Mouse (Mus musculus) MN1 (cell line): ENCODE results near the gene Susd1.

Experiments
- DNase-seq: peaks from one replicate; pipeline ENCODE4 v3.0.0-alpha.2; 2016; ENCODE audit warnings: low spot score

The Susd1 gene

DNA sequence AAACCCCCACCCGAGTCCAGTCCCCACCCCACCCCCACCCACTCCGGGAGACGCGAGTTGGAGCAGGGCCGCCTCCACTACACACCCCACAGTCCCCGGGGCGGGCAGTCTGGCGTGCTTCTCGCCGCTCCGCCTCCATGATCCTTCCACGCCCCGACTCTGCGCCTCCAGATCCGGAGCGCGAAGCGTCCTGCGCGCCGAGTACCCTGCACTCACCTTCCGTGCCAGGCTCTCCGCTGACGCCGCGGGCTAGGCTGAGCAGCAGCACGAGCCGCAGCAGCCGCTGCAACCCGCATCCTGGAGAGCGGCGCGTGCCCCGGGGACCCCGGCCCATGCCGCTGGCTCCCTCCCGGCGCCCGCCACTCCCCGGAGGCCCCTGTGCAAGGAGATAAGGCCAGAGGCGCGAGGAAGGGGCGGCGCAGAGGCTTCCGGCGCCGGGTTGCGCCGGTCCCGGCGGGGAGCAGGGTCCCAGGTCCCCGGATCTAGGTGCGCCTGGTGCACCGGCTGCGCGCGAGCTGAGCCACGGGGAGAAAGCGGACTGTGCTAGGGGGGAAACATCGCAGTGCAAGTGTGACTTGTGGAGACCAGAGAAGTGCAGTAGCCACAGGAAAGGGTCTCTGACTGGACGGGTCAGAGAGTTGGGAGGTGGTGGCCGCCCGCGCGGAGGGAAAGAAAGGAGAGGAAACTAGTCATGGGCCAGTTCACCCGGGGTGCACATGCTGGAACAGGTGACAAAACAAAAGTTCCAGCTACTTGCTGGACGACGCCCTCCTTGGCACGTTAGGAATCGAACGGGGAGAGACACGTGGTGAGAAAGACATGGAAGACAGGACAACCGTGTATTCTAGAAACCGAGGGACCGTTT lies at the start of gene Susd1:
Susd1 (minus strand) TSS at position 644 of the 865 bp plus-strand sequence.
- DNase-seq: peak; percentile 40

DNA sequence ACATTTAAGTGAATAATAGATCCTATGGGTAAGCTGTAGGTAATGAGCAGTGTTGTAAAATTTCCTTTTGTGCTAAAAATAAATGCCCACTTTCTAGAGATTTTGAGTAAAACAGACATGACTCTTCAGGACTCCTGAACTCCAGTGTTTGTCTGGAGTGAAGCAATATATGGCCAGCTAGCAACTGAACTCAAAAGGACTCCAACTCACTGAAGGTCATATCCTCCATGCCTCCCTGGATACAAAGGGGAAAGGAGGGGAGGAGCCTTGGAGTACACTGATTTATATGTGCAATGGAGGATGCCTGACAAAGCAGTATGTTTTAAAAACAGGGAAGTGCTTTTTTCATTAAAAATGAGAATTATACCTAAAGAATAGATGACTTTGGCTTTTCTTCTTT lies 32.9 kb upstream of the Susd1 start:
- no peak for DNase-seq

DNA sequence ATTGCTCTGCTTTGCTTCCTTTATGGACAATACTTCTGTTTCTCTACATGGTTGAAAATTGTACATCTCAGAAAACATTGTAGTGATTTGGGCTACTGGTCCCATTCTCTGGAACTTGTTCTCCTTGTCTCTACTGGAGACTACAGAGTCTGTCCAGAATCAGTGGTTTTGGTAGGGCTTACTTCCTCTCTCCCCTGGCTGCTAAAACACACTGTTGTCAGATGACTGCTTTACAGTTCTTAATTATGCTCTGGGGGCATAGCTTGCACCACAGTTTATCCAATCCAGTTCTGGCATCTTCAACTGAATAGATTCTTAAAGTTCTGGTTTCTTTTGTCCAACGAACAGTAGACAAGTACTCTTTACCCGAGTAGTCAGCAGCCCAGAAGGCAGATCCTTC lies 27.0 kb upstream of the Susd1 start:
- DNase-seq: no peak

DNA sequence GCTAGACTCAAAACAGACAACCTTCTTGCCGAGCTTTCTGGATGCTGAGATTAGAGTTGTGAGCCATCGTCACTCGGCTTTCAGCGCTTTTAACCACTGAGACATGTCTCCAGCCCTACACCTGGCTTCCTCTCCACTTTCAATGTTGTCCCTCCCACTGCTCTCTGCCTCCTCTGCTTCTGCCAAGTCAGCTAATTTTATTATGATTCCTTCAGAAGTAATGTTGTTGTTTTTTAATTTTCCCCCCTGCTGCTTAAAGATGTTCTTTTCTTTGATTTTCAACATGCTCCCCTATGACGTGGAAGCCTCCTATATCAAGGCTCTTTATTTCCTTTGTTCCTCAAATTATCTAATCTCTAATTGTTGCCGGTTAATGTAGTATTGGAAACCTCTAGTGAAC lies 26.2 kb upstream of the Susd1 start:
- DNase-seq: no peak

DNA sequence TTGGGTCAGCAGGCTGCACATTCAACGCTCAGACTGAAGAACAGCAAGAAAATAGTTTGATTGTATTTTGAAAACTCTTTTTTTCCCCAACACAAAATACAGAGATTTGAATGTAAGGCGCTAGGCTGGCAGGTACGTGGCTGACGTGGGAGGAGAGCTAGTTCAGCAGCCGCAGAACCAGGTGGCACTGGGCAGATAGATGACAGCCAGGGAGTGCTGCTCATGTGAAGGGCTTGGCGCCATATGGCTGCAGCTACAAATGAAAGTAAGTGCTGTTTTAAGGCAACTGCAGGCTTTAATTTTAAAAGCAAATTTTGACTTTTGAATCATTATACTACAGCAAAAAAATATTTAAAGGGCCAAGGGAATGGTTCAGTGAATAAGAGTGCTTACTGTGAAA lies 24.1 kb upstream of the Susd1 start:
- no peak for DNase-seq

DNA sequence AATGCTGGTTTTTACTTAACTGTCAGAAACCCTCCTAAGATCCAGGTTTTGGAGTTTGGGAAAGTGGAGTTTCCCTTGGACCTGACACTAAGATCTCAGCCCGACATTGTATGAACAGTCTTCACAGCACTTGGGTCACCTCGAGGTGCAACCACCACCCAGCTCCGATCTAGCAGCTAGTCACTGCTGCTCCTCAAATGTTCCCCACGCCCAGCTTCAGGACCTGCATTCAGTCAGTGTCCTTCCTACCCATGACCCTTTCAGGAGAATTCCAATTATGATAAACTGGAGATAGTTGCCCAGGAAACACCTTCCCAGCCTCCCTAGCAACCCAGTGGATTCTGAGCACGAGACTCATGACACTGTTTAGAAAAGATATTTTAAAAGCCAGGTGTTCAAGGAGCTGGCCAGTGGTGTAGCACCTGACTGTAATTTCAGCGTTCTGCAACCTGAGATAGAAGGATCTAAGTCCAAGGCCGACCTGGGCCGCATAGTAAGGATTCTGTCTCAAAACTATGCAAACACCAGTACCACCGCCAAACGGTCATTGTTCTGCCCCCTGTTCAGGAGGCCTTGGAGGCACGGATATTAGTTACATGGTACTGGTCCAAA lies 22.8 kb upstream of the Susd1 start:
- DNase-seq: no peak

DNA sequence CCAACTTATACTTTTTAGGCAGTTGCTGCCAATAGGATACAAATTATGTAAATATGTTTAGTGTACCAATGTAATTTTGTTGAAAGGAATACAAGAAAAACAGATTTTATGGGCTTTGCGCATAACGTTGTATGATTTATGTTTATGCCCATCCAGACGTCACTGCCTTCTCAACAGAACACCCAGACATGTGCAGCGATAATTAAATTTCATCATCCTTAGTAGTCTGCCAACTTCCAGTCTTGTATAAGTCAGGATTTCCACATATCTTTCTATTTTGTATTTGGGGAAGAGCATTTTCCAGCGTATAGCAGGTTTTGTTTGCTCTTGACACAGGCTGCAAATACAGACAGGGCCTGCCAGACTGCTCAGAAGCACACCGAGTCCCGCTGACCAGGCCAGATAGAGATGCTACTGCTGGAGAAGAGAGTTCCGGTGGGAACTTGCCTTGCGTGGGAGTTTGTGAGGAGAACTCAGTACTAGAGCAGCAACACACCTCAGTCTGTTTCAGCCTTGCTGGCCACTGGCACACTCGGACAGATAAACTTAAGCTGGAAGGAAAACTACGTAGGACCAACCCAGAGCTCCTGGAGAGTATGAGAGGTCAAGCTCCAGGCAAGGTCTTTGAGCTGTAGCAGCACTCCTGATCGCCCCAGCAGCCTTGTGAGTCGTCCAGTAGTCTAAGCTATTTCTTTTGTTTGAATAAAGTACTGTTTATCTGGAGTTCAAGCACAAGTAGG lies 21.0 kb upstream of the Susd1 start:
- peak; percentile 48 for DNase-seq

DNA sequence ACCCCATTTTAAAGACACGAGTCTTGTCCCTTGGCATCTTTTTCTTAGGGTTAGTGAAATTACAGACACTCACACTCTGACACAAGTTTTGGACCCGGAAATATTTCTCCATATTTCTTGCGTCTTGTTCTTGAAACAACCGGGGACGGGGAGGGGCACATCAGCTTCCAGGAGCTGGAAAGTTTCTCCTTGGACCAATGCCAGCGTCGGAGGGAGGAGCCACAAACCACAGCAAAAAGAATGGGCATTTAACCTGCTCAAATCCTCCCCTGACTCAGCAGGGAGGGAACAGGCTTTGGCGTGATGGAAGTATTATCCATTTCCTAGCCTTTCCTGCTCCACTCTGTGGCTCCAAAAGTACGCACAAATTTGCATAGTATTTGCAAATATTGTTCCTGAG lies 19.5 kb upstream of the Susd1 start:
- DNase-seq: peak; percentile 58

DNA sequence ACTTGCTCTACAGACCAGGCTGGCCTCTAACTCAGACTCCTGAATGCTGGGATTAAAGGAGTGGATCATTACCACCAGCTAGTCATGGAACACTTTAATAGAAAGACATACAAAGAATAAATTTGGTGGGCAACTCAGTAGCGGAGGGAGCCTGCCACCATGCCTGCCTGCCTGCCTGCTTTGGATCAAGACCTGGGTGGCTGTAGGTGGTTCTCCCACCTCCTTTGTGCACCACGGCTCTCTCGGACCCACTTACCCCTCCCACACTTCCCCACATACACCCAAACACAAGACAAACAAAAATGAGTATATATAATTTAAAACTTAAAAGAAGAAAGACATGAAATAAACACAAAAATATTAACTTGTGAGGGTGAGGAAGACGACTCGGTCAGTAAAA lies 18.7 kb upstream of the Susd1 start:
- DNase-seq: no peak

DNA sequence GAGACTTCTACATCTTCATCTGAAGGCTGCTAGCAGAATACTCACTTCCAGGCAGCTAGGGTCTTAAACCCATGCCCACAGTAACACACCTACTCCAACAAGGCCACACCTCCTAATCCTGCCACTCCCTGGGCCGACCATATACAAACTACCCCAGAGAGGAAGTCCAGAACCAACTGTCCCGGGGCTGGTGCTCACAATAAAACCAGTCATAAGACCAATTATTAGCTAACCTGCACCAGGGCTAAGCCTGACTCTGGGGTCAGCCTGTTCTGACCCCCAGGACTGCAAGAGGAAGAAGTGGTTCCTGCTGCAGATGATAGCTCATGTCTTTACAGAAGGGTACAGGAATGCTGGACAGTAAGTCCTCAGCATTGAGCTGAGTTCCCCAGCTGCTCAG lies 17.0 kb upstream of the Susd1 start:
- DNase-seq: no peak

DNA sequence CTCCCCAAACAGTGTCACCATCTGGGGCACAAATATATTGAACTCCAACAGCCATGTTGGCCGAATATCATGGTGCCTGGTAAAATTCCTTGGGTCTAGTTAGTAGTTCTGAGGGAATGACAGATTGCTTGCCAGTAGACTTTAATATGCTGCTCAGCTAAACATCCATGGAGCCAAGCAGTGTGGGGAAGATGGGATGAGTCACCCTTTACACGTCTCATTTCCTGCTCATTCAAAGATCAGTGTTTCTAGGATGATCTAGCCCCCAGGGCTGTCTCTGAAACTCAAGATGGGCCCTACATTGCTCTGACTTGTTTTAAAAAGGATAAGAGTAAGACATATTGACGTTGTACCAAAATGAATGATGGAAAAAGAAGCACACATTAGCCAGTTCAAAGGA lies 15.6 kb upstream of the Susd1 start:
- DNase-seq: peak; percentile 18

DNA sequence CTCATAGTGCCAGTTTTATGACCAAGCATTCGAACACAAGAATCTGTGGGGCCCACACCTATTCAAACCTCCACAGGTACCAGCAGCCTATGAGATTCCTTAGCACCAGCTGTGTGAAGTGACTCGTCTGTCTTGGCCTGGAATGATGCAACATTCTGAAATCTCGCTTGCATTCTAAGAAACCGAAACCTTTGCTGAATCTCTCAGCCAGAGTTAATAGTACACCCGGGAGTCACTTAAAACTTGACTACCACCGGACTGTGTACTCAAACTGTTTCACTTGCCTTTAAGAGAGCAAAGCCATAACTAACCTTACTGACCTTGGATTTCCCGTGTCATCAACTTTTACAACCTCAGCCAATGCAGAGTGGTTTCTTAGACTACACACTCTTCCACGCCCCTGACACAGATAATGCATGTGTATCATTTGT lies 14.1 kb upstream of the Susd1 start:
- peak; percentile 56 for DNase-seq

DNA sequence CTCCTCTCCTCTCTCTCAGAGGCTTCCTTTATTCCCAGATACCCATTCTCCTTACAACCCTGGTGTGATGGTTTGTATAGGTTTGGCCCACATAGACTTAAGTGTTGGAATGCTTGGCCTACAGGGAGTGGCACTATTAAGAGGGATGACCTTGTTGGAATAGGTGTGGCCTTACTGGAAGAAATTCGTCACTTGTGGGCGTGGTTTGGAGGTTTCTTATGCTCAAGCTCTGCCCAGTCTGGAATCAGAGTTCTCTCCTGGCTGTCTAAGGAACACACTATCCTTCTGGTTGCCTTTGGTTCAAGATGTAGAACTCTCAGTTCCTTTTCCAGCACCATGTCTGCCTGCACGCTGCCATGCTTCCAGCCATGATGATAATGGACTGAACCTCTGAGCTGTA lies 12.5 kb upstream of the Susd1 start:
- DNase-seq: no peak

DNA sequence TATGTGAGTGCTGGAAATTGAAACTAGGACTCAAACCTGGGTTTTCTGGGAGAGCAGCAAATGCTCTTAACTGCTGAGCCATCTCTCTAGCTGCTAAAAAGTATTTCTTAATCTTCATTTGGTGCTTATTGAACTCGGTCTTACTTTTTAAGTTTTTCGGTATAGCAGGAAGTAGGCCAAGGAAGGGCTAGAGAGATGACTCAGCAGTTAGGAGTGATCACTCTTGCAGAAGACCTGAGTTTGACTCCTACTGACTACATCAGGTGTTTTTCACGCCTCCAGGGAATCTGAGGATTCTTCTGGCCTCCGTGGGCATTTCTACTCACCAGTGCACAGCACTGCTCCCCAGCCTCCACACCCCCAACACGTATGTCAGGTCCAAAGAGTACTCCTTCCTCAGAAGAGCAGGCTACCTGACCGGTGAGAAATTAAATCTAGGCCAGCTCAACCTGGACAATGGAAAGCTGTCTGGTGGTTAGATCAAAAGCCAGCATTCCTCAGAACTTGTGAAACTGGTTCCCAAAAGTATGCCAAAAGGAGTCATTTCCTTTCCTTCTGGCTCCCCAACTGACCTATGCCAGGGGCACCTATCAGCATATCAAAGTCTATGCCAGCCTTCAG lies 11.9 kb upstream of the Susd1 start:
- no peak for DNase-seq

DNA sequence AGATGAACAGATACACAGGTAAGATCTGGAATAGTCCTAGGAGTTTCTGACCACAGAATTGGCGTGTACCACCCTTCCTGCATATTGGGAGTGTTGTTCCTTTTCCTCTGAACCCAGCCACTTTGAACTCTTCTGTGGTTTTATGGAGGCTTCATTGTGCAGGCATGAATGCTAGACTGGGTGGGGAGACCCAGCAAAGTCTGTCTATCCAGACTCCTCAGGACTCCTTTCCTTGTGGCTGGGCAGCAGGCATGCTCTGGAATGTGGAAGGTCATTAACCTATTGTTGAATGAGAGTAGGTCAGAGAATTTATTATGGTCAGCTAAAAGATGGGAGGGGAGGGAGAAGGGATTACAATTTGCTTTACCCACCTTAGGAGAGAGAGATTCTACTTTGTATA lies 8.9 kb upstream of the Susd1 start:
- DNase-seq: no peak

DNA sequence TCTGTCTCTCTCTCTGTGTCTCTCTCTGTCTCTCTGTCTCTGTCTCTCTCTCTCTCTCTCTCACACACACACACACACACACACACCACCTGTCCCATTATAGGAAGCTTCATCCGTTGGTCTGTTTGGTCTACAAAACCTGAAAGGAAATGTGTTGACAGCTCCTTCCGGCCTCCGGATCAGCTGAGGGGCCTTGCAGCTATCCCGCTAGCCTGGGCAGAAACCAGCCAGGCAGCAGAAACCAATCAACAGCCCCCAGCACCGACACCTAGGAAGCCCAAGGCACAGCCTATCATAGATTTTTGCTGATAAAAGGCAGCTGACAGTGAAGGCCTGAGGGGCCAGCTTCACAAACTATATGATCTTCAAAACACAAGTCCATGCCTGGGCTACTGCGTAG lies 7.1 kb upstream of the Susd1 start:
- DNase-seq: no peak

DNA sequence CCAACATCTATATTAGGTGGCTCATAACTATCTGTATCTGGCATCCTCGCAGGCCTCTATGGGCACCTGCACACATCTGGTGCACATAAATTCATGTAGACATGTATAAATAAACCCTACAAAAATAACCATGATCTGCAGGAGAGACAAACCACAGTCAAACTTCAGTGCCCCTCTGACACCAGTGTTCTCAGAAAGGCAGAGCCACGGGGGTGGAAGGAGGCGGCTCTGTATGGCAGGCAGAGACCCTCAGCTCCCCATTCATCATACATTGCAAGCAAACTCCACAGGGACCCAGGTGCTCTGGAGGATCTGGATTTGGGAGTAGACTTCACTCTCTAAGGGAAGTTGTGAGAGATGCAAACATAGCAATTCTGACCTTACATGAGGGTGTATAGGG lies 6.6 kb upstream of the Susd1 start:
- DNase-seq: no peak

DNA sequence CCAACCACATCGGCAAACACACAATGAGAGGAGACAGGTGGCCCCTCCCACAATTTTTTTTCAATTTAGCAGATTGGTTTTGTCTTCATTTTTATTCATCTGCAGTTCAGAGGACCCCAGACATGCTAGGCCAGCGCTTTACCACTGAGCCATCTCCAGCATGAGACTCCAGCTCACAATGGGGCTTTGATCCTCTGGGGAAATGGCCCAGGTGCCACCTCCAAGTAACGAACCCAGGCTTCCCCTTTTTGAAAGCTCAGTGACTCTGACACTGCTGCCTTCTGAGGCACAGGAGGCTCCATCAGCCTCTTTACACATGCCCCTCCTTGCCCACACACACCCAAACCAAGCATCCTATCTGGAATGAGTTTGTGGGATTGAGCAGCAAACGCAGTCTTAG lies 5.7 kb upstream of the Susd1 start:
- DNase-seq: no peak

DNA sequence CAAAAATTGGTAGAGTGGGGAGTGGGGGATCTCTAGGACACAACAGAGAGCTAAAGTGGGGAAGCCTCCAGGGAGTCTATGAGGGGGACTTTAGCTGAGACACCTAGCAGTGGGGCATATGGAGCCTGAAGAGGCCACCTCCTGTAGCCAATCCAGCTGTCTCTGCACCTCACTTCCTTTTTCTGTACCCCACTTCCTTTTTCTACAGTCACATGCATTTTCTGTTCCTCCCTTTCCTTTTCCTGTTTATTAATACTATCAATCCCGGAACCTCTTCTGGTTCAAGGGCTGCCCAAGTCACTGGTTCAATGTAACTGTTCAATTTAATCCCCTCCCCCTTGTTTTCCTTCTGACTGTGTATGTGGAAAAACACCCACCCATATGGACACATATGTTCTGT lies 2.8 kb upstream of the Susd1 start:
- DNase-seq: no peak

DNA sequence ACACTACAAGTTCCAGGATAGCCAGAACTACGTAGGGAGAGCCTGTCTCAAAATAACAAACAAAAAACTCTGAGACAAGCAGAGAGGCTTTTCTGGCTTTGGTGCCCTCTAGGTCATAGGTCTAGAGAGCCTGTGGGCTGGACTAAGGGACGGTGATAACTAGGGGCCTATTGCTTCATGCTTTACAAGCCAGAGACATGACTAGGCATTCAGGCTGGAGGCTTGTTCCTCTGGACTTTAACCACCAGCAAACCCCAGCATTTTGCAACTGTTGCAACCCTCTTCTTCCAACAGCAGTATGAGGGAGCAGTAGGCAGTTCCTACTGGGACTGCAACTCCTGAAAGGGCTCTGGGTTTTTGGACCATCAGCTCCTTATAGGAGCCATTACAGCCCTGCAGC lies 1.5 kb upstream of the Susd1 start:
- DNase-seq: no peak

DNA sequence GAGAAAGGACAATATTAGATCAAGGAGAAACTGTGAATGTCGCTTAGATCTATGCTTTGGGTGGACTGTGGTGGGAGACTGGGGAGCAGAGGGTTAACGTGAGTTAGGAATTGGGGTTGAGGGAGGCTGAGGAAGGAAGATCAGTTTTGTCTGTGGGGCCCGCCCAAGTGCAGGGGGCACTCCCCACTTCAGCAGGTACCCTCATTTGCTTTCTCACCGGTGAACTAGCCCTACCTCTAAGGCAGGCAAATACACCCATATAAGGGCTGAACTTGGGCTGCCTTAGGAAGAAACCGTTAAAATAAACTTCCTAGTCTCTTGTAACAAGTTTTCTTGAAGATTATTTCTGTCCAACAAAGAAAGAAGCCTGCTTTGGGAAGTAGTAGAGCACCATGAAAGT lies 608 bp upstream of the Susd1 start:
- no peak for DNase-seq

DNA sequence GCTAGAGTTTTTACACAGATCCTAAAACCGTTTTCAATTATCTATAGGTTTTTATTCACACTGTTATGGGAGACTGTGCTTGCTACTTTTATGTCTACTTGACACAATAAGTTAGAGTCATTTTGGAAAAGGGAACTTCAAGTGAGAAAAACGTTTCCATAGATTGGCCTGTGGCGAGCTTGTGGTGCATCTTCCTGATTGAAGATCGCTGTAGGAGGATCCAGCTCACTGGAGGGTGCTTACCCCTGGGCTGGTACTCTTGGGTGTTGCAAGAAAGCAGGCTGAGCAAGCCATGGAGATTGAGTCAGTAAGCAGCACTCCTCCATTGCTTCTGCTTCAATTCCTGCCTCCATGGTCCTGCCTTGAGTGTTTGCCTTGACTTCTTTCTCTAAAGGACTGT lies 2.5 kb downstream of the Susd1 start:
- DNase-seq: no peak

DNA sequence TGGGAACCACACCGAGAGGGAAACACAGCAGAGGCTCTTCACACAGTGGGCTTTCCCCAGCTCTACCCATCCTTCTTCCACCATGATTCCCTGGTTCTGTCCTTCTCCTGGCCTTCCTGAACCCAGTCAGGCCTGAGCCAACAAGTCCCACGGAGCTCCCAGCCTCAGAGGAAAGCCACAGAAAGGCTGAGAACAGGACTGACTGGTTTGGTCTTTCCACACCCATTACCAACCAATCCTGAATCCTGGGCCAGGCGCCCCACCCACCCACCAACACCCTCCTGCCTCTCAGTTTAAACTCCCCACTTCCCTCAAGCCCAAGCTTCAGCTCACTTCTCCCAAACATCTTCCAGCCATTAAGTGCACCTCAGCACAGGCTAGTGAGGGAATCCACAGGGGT lies 4.4 kb downstream of the Susd1 start:
- DNase-seq: no peak
